Mouse (Mus musculus): ENCODE data around the gene Kirrel3.

Gene Kirrel3

GRCm38 (mm10) chr9:34905164-34905563 lies 419.5 kb downstream of the Kirrel3 start:
- DNase-seq: no peak

- no peak for DNase-seq
These were observed 422.3 kb downstream of the Kirrel3 start for GRCm38 (mm10) chr9:34908040-34908439.

GRCm38 (mm10) chr9:34911838-34912237 lies 426.1 kb downstream of the Kirrel3 start:
- peak; percentile 57 for DNase-seq

- no peak for DNase-seq
These were observed 426.7 kb downstream of the Kirrel3 start for GRCm38 (mm10) chr9:34912273-34912972.

GRCm38 (mm10) chr9:34912996-34913395 lies 427.3 kb downstream of the Kirrel3 start:
- no peak for DNase-seq

- DNase-seq: no peak
These were observed 433.3 kb downstream of the Kirrel3 start for GRCm38 (mm10) chr9:34918976-34919375.

GRCm38 (mm10) chr9:34920116-34920515 lies 434.4 kb downstream of the Kirrel3 start:
- DNase-seq: peak; percentile 36

GRCm38 (mm10) chr9:34921941-34922340 lies 436.2 kb downstream of the Kirrel3 start:
- DNase-seq: no peak

GRCm38 (mm10) chr9:34922716-34923115 lies 437.0 kb downstream of the Kirrel3 start:
- DNase-seq: no peak

GRCm38 (mm10) chr9:34923134-34923931 lies 437.6 kb downstream of the Kirrel3 start:
- DNase-seq: no peak

- no peak for DNase-seq
These were observed 439.9 kb downstream of the Kirrel3 start for GRCm38 (mm10) chr9:34925616-34926015.

- no peak for DNase-seq
These were observed 444.7 kb downstream of the Kirrel3 start for GRCm38 (mm10) chr9:34930371-34930770.

GRCm38 (mm10) chr9:34938140-34938539 lies 452.4 kb downstream of the Kirrel3 start:
- DNase-seq: no peak

- no peak for DNase-seq
These were observed 453.9 kb downstream of the Kirrel3 start for GRCm38 (mm10) chr9:34939621-34940020.

GRCm38 (mm10) chr9:34942122-34942831 lies 456.6 kb downstream of the Kirrel3 start:
- DNase-seq: no peak

- DNase-seq: no peak
These were observed 457.3 kb downstream of the Kirrel3 start for GRCm38 (mm10) chr9:34942996-34943395.

GRCm38 (mm10) chr9:34945301-34945700 lies 459.6 kb downstream of the Kirrel3 start:
- no peak for DNase-seq

- no peak for DNase-seq
These were observed 461.6 kb downstream of the Kirrel3 start for GRCm38 (mm10) chr9:34947258-34947657.

- no peak for DNase-seq
These were observed 462.0 kb downstream of the Kirrel3 start for GRCm38 (mm10) chr9:34947717-34948116.

- no peak for DNase-seq
These were observed 467.7 kb downstream of the Kirrel3 start for GRCm38 (mm10) chr9:34953420-34953819.

- no peak for DNase-seq
These were observed 468.5 kb downstream of the Kirrel3 start for GRCm38 (mm10) chr9:34954212-34954611.

- no peak for DNase-seq
These were observed 470.8 kb downstream of the Kirrel3 start for GRCm38 (mm10) chr9:34956512-34956911.

- peak; percentile 50 for DNase-seq
These were observed 472.0 kb downstream of the Kirrel3 start for GRCm38 (mm10) chr9:34957691-34958090.
